Mouse (Mus musculus): Measurements from ENCODE around the gene Selenop. TPM values are rescaled to one million over a fixed set of nuclear protein-coding genes. Genes with fewer than 3 reads are reported as not detected.

Selenop gene
- polyA plus RNA-seq, 1 experiment from 2014 or later, result 703 TPM

- H3K36me3 ChIP-seq (replicated peaks), result no peaks in the 10 kb centered on the region
- H3K4me3 ChIP-seq (replicated peaks), result no peak overlapping the region
- 56% methylated on average over 4 of the region's 4 CpGs for WGBS (ENCODE audit: insufficient replicate concordance)
- H3K27me3 ChIP-seq, result no peaks in the 10 kb centered on the region
- no peak overlapping the region for H3K9ac ChIP-seq
- ATAC-seq (ENCODE audit: insufficient read depth), result no peak
- no peak overlapping the region for H3K4me2 ChIP-seq
- H3K27ac ChIP-seq (replicated peaks), result no peak overlapping the region
- H3K4me1 ChIP-seq (replicated peaks), result no peaks in the 10 kb centered on the region
- no peaks in the 10 kb centered on the region for H3K9me3 ChIP-seq (replicated peaks)
Measured at GRCm38 (mm10) chr15:3300361-3301100, 32.2 kb downstream of the Selenop start.

DNA sequence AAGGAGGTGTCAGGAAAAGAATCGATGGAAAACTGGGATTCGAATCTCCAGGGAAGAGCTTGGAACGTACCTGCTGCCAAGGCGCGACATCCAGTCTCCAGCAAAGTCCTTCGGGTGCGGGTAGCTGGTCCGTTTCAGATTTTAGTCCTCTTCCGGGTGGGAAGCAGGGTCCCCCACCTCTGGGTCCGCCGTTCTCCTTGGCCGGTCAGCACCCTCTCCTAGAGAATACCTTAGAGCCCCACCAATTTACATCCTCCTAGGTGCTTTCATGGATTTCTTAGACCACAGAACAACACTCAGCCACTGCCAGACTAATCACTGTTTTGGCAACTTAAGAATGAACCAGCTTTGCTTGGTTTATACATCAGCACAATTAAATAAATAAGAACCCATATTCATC, 35.1 kb downstream of the Selenop start, which contains the start of gene Ccdc152:
TSS of gene Ccdc152 (minus strand) at position 101 of the 400 bp plus-strand sequence.
- 82% methylated on average over 12 of the region's 12 CpGs for WGBS (ENCODE audit: insufficient replicate concordance)
- Histone ChIP-seq H3K4me3 (replicated peaks) (no peak within 1 kb of the TSS), H3K4me2 (no peak within 1 kb of the TSS), H3K9me3 (replicated peaks) (no peaks in the 10 kb centered on the region), H3K27ac (replicated peaks) (no peak within 1 kb of the TSS), H3K4me1 (replicated peaks) (no peaks in the 10 kb centered on the region), H3K27me3 (no peaks in the 10 kb centered on the region), H3K36me3 (replicated peaks) (no peaks in the 10 kb centered on the region), H3K9ac (no peak within 1 kb of the TSS)
- ATAC-seq (ENCODE audit: insufficient read depth), result no peak

- Histone ChIP-seq H3K4me3 (replicated peaks) (no peak overlapping the region), H3K4me1 (replicated peaks) (no peaks in the 10 kb centered on the region), H3K9me3 (replicated peaks) (no peaks in the 10 kb centered on the region), H3K4me2 (no peak overlapping the region), H3K27ac (replicated peaks) (no peak overlapping the region), H3K27me3 (no peaks in the 10 kb centered on the region), H3K9ac (no peak overlapping the region), H3K36me3 (replicated peaks) (no peaks in the 10 kb centered on the region)
- WGBS (ENCODE audit: insufficient replicate concordance), result 55% methylated on average over 3 of the region's 3 CpGs
- no peak for ATAC-seq (ENCODE audit: insufficient read depth)
Measured at GRCm38 (mm10) chr15:3309856-3310255, 41.5 kb downstream of the Selenop start.

DNA sequence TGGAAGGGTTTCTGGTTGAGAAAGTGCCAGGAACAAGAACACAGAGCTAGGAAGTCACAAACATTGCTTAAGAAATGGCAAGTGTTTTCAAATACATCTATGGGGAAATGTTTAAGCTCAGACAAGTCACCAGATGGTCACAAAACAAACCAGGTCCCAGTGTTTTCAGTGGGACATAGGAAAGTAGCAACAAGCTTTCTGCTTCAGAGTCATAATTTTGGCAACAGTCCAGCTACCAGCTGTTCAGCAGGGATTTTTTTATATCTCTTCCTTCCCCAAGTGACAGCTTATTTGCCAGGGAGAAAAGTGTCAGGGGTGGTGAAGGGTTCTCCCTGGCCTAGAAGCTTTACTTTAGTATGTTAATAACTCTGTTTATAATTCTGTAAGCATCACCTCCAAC, 44.6 kb downstream of the Selenop start:
- no peak for ATAC-seq (ENCODE audit: insufficient read depth)
- H3K4me1 ChIP-seq (replicated peaks), result no peaks in the 10 kb centered on the region
- no peaks in the 10 kb centered on the region for H3K36me3 ChIP-seq (replicated peaks)
- H3K4me3 ChIP-seq (replicated peaks), result no peak overlapping the region
- H3K27ac ChIP-seq (replicated peaks), result no peak overlapping the region
- H3K9ac ChIP-seq, result no peak overlapping the region
- H3K4me2 ChIP-seq, result no peak overlapping the region
- no peaks in the 10 kb centered on the region for H3K27me3 ChIP-seq
- H3K9me3 ChIP-seq (replicated peaks), result no peaks in the 10 kb centered on the region

DNA sequence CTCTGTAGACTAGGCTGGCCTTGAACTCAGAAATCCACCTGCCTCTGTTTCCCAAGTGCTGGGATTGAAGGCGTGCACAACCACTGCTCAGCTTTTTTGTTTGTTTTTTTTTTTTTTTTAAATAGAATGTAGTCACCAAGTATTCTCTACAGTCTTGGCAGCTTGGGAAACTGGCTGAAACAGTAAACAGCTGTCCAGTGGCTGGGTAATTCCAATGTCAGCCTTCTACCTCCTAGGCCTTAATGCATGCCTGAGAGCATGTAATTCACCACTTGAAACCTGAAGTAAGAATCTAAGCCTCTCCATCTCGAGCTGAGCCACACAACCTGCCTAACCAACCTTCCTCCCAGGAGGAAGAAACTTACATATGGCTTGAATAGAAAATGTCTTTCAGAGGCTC, 48.3 kb downstream of the Selenop start:
- no peaks in the 10 kb centered on the region for H3K27me3 ChIP-seq
- no peaks in the 10 kb centered on the region for H3K4me1 ChIP-seq (replicated peaks)
- no peaks in the 10 kb centered on the region for H3K9me3 ChIP-seq (replicated peaks)
- no peak overlapping the region for H3K4me2 ChIP-seq
- no peak for ATAC-seq (ENCODE audit: insufficient read depth)
- H3K4me3 ChIP-seq (replicated peaks), result no peak overlapping the region
- no peak overlapping the region for H3K9ac ChIP-seq
- no peaks in the 10 kb centered on the region for H3K36me3 ChIP-seq (replicated peaks)
- 48% methylated on average over 2 of the region's 2 CpGs for WGBS (ENCODE audit: insufficient replicate concordance)
- no peak overlapping the region for H3K27ac ChIP-seq (replicated peaks)

DNA sequence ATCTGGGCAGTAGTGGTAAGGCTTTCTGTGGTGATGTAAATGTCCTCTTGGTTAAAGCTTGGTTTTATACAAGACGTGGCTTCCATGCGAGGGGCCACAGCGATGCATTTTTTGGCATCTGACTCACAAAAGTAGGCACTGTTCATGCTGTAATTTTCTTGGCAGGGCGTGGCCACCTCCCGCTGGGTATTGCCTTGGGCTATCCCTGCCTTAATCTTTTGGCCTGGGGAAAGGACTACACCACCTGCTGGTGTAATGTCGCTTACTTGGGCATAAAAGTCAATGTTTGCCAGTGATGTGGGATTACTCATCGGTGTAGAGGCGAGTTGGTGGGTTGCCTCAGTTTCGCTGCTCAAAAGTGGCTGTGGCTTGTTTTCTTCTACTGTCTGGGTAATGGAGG, 51.6 kb downstream of the Selenop start:
- Histone ChIP-seq H3K4me2 (no peak overlapping the region), H3K27ac (replicated peaks) (no peak overlapping the region), H3K9me3 (replicated peaks) (no peaks in the 10 kb centered on the region), H3K4me3 (replicated peaks) (no peak overlapping the region), H3K9ac (no peak overlapping the region), H3K36me3 (replicated peaks) (no peaks in the 10 kb centered on the region), H3K4me1 (replicated peaks) (no peaks in the 10 kb centered on the region), H3K27me3 (no peaks in the 10 kb centered on the region)
- WGBS (ENCODE audit: insufficient replicate concordance), result 66% methylated on average over 9 of the region's 9 CpGs
- ATAC-seq (ENCODE audit: insufficient read depth), result no peak

DNA sequence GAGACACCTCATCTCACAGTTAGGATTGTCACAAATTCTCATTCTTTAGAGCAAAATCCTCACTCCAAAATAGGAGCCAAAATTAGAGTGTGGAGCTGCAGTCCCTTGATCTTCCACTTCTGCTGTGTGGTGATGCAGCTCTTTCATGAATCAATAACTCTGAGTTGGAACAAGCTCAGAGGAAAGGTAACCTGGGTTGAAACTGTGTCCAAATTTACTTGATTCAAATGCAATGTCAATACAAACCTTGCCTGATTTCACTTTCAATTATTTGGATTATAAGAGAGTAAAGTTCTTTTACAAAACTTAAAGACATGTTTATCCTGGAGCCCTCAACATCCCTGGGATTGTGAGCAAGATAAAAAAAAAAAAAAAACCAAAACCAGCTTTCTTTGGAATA, 54.7 kb downstream of the Selenop start:
- Histone ChIP-seq H3K4me2 (no peak overlapping the region), H3K4me3 (replicated peaks) (no peak overlapping the region), H3K36me3 (replicated peaks) (no peaks in the 10 kb centered on the region), H3K27me3 (no peaks in the 10 kb centered on the region), H3K27ac (replicated peaks) (no peak overlapping the region), H3K9ac (no peak overlapping the region), H3K9me3 (replicated peaks) (no peaks in the 10 kb centered on the region), H3K4me1 (replicated peaks) (no peaks in the 10 kb centered on the region)
- no peak for ATAC-seq (ENCODE audit: insufficient read depth)

Other genes with a start within 250 kb of the Selenop start
- gene Ccdc152, start 35.0 kb downstream of the Selenop start, polyA plus RNA-seq (2015; fragmentation: Nextera tagmentation; extraction: Ambion mirVana), result 0.78 and 1.1 TPM in 2 replicates

Data from liver, embryonic 15.5 days (tissue).